Mouse (Mus musculus) mouse embryonic stem cell (cell line): ENCODE data around the gene Kif26b.

Experiments used
- in situ Hi-C, 2 experiments: fragments of 300-500 bp; cut with MboI; formaldehyde crosslinking; loops; 1 replicate in 1 of 2; 3 replicates in 1 of 2; pipeline ENCODE4 v1.14.3; 2019 to 2020; ENCODE audit warnings: low sequenced_read_pairs in 2 of 2, low pct_unique_long_range_greater_than_20kb in 1 of 2, mixed read lengths in 1 of 2; ENCODE audit not compliant: unreplicated experiment in 1 of 2

The Kif26b gene

GRCm38 (mm10) chr1:178571885-178572444 is 43.0 kb downstream of the Kif26b start:
- in situ Hi-C loops = no loop called here

- in situ Hi-C loops = no loop called here
These were observed 44.6 kb downstream of the Kif26b start for GRCm38 (mm10) chr1:178573406-178574032.

- in situ Hi-C loops = no loop called here
These were observed 46.8 kb downstream of the Kif26b start for GRCm38 (mm10) chr1:178575706-178576105.

- in situ Hi-C loops = no loop called here
These were observed 48.0 kb downstream of the Kif26b start for GRCm38 (mm10) chr1:178576926-178577325.

GRCm38 (mm10) chr1:178585366-178586020 is 56.6 kb downstream of the Kif26b start:
- in situ Hi-C loops = no loop called here

GRCm38 (mm10) chr1:178590229-178591171 is 61.6 kb downstream of the Kif26b start:
- in situ Hi-C loops = no loop called here

- in situ Hi-C loops = no loop called here
These were observed 68.2 kb downstream of the Kif26b start for GRCm38 (mm10) chr1:178597113-178597512.

- in situ Hi-C loops = no loop called here
These were observed 68.8 kb downstream of the Kif26b start for GRCm38 (mm10) chr1:178597757-178598156.

GRCm38 (mm10) chr1:178600851-178601569 is 72.1 kb downstream of the Kif26b start:
- in situ Hi-C loops = no loop called here

GRCm38 (mm10) chr1:178609151-178609775 is 80.3 kb downstream of the Kif26b start:
- in situ Hi-C loops = no loop called here

- in situ Hi-C loops = no loop called here
These were observed 82.6 kb downstream of the Kif26b start for GRCm38 (mm10) chr1:178611512-178611911.

- in situ Hi-C loops = no loop called here
These were observed 92.4 kb downstream of the Kif26b start for GRCm38 (mm10) chr1:178621301-178621700.

- in situ Hi-C loops = no loop called here
These were observed 95.0 kb downstream of the Kif26b start for GRCm38 (mm10) chr1:178623889-178624288.

- in situ Hi-C loops = no loop called here
These were observed 98.0 kb downstream of the Kif26b start for GRCm38 (mm10) chr1:178626961-178627381.

- in situ Hi-C loops = no loop called here
These were observed 101.1 kb downstream of the Kif26b start for GRCm38 (mm10) chr1:178630042-178630441.

GRCm38 (mm10) chr1:178631863-178632262 is 102.9 kb downstream of the Kif26b start:
- in situ Hi-C loops = no loop called here

- in situ Hi-C loops = no loop called here
These were observed 105.6 kb downstream of the Kif26b start for GRCm38 (mm10) chr1:178634359-178635085.
